Mouse (Mus musculus): ENCODE data around the gene Usp54. TPM values are rescaled to one million over a fixed set of nuclear protein-coding genes. Genes with fewer than 3 reads are reported as not detected.

Usp54 gene
- polyA plus RNA-seq, 1 experiment from 2014 or later: 8.6 TPM

- DNase-seq (ENCODE audit: low spot score) (no peak), ATAC-seq (no peak)
- 96% methylated on average over 7 of the region's 7 CpGs for WGBS
- Histone ChIP-seq H3K27ac (ENCODE audit: low read depth, low read length) (no peak overlapping the region), H3K4me2 (ENCODE audit: low read length) (no peak overlapping the region), H3K27me3 (replicated peaks; ENCODE audit: control insufficient read depth, insufficient read depth, low read length) (no peaks in the 10 kb centered on the region), H3K9ac (ENCODE audit: low read length) (no peak overlapping the region), H3K9me3 (replicated peaks; ENCODE audit: control insufficient read depth, low read length) (no peaks in the 10 kb centered on the region), H3K36me3 (ENCODE audit: control insufficient read depth, insufficient read depth, low read length) (no peaks in the 10 kb centered on the region), H3K4me1 (ENCODE audit: control insufficient read depth, insufficient read depth, low read length) (peaks cover 6% of the 10 kb centered on the region; the same call in 1 of the 2 replicates), H3K4me3 (ENCODE audit: low read depth, low read length) (no peak overlapping the region)
Observed at GRCm38 (mm10) chr14:20659687-20660086, 18.8 kb upstream of the Usp54 start.

- H3K27ac ChIP-seq (ENCODE audit: low read depth, low read length): no peak overlapping the region
- H3K4me1 ChIP-seq (ENCODE audit: control insufficient read depth, insufficient read depth, low read length): peaks cover 6% of the 10 kb centered on the region; the same call in 1 of the 2 replicates
- DNase-seq (ENCODE audit: low spot score) (no peak), ATAC-seq (no peak)
- no peak overlapping the region for H3K4me3 ChIP-seq (ENCODE audit: low read depth, low read length)
- 85% methylated on average over 6 of the region's 6 CpGs for WGBS
- H3K9me3 ChIP-seq (replicated peaks; ENCODE audit: control insufficient read depth, low read length): no peaks in the 10 kb centered on the region
- no peaks in the 10 kb centered on the region for H3K36me3 ChIP-seq (ENCODE audit: control insufficient read depth, insufficient read depth, low read length)
- no peak overlapping the region; the same call in 1 of the 2 replicates for H3K9ac ChIP-seq (ENCODE audit: low read length)
- no peaks in the 10 kb centered on the region for H3K27me3 ChIP-seq (replicated peaks; ENCODE audit: control insufficient read depth, insufficient read depth, low read length)
- H3K4me2 ChIP-seq (ENCODE audit: low read length): no peak overlapping the region
Observed at GRCm38 (mm10) chr14:20658902-20659301, 18.0 kb upstream of the Usp54 start.

DNA sequence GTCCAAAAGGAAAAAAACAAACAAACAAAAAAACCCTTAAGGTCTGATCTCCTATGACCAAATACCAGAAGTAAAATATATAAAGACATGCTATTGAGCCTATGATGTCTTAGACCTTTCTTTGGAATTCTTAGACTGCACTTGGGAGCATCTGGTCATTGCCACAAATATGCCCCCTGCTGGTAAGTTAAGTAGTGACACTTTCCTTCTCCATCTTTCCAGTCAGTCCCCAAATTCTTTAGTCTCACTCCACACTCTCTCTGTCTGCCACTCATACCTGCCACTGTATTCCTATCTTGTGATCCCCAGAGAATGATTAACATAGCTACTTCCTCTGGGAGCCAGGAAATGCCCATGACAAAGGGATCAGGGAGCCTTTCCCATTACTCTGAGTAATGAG is 17.5 kb upstream of the Usp54 start:
- H3K4me2 ChIP-seq (ENCODE audit: low read length): no peak overlapping the region
- no peaks in the 10 kb centered on the region for H3K36me3 ChIP-seq (ENCODE audit: control insufficient read depth, insufficient read depth, low read length)
- no peak for ATAC-seq
- no peak overlapping the region for H3K4me3 ChIP-seq (ENCODE audit: low read depth, low read length)
- DNase-seq (ENCODE audit: low spot score): peak; percentile 80
- no peaks in the 10 kb centered on the region for H3K27me3 ChIP-seq (replicated peaks; ENCODE audit: control insufficient read depth, insufficient read depth, low read length)
- H3K9me3 ChIP-seq (replicated peaks; ENCODE audit: control insufficient read depth, low read length): no peaks in the 10 kb centered on the region
- H3K9ac ChIP-seq (ENCODE audit: low read length): no peak overlapping the region; the same call in 1 of the 2 replicates
- H3K4me1 ChIP-seq (ENCODE audit: control insufficient read depth, insufficient read depth, low read length): peaks cover 6% of the 10 kb centered on the region; the same call in 1 of the 2 replicates
- H3K27ac ChIP-seq (ENCODE audit: low read depth, low read length): no peak overlapping the region

DNA sequence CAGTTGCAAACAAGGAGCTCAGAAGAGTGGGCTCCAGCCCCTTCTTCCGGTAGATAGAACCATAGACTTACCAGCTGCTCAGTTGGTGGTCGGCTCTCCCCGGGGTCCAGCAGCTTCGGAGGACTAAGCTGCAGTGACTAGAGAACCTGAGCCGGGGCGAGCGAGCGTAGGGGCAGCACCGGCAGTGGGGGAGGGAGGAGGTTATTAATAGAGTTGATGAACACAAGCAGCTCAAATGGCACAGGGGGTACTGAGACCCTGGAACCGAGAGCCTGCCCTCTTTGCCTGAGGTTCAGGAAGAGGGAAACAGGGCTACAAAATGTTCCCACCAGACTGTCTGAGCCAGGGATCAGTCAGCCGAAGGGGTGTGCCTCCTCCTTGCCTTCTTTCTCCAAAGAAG is 15.5 kb upstream of the Usp54 start, which contains the start of gene Myoz1:
Myoz1 (minus strand) TSS at position 180 of the 400 bp plus-strand sequence.
- Histone ChIP-seq H3K4me2 (ENCODE audit: low read length) (no peak within 1 kb of the TSS), H3K4me1 (ENCODE audit: control insufficient read depth, insufficient read depth, low read length) (no peaks in the 10 kb centered on the region), H3K4me3 (ENCODE audit: low read depth, low read length) (no peak within 1 kb of the TSS), H3K36me3 (ENCODE audit: control insufficient read depth, insufficient read depth, low read length) (no peaks in the 10 kb centered on the region), H3K27me3 (replicated peaks; ENCODE audit: control insufficient read depth, insufficient read depth, low read length) (no peaks in the 10 kb centered on the region), H3K27ac (ENCODE audit: low read depth, low read length) (no peak within 1 kb of the TSS), H3K9me3 (replicated peaks; ENCODE audit: control insufficient read depth, low read length) (no peaks in the 10 kb centered on the region), H3K9ac (ENCODE audit: low read length) (no peak within 1 kb of the TSS)
- ATAC-seq (no peak), DNase-seq (ENCODE audit: low spot score) (no peak)
- 34% methylated on average over 11 of the region's 11 CpGs for WGBS

DNA sequence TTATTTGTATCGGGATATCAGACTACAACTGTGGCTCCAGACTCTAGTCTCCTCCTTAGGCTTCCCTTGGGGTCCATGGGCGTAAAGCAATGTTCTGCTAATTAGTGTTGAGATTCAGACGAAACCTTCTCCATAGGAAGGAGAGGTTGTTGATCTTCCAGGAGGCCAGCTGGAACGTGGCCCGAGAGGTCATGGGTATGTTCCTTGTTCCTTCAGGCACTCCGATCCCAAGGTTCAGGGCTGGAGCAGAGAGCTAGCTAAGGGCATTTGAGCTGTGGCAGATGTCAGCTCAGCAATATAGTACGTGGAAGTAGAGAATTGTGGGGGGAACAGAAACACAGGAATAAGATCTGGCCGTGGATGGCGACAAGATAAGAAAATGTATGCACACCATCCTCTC is 14.9 kb upstream of the Usp54 start:
- WGBS: 82% methylated on average over 9 of the region's 9 CpGs
- no peak for ATAC-seq
- no peak for DNase-seq (ENCODE audit: low spot score)

DNA sequence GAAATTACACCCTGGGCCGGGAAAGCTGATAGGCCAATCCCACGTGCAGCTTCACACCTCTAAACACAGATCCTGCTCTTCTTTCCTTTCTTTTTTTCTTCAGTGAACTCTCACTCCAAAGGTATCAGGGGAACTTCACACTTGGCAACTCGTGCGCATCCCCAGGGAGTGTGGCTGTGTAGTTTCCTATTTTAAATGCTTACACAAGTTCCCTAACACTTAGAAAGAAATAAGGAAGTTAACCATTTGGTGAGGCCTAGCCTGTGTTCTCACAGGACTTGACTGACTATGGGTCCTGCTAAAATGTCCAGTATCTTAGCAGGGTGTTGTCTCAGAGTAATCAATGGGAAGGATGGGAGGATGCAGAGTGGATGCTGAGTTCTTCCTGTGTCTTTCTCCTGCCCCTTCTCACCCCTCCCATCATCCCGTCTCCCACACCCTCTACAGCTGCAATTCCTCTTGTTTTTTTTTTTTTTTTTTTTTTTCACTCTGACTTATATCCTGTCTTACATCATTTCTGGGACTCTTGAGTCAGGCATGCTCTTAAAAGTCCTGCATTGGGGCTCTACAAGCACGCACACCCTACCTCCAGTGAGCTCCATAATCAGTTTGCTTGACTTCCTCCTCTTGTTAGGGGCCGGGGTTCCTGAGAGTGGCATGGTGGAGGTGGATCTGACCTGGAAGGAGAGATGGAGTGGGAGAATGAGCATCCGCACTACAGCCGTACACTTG is 14.0 kb upstream of the Usp54 start:
- H3K27ac ChIP-seq (ENCODE audit: low read depth, low read length): no peak overlapping the region
- H3K9ac ChIP-seq (ENCODE audit: low read length): no peak overlapping the region
- no peaks in the 10 kb centered on the region for H3K4me1 ChIP-seq (ENCODE audit: control insufficient read depth, insufficient read depth, low read length)
- H3K27me3 ChIP-seq (replicated peaks; ENCODE audit: control insufficient read depth, insufficient read depth, low read length): no peaks in the 10 kb centered on the region
- WGBS: 85% methylated on average over 9 of the region's 9 CpGs
- H3K4me3 ChIP-seq (ENCODE audit: low read depth, low read length): no peak overlapping the region
- H3K4me2 ChIP-seq (ENCODE audit: low read length): no peak overlapping the region
- ATAC-seq (no peak), DNase-seq (ENCODE audit: low spot score) (no peak)
- H3K36me3 ChIP-seq (ENCODE audit: control insufficient read depth, insufficient read depth, low read length): no peaks in the 10 kb centered on the region
- no peaks in the 10 kb centered on the region for H3K9me3 ChIP-seq (replicated peaks; ENCODE audit: control insufficient read depth, low read length)

More for the DNA sequence above, 14.9 kb upstream of the Usp54 start:
- Histone ChIP-seq H3K36me3 (ENCODE audit: control insufficient read depth, insufficient read depth, low read length) (no peaks in the 10 kb centered on the region), H3K4me2 (ENCODE audit: low read length) (no peak overlapping the region), H3K27me3 (replicated peaks; ENCODE audit: control insufficient read depth, insufficient read depth, low read length) (no peaks in the 10 kb centered on the region), H3K4me3 (ENCODE audit: low read depth, low read length) (no peak overlapping the region), H3K9me3 (replicated peaks; ENCODE audit: control insufficient read depth, low read length) (no peaks in the 10 kb centered on the region), H3K4me1 (ENCODE audit: control insufficient read depth, insufficient read depth, low read length) (no peaks in the 10 kb centered on the region), H3K9ac (ENCODE audit: low read length) (no peak overlapping the region), H3K27ac (ENCODE audit: low read depth, low read length) (no peak overlapping the region)

DNA sequence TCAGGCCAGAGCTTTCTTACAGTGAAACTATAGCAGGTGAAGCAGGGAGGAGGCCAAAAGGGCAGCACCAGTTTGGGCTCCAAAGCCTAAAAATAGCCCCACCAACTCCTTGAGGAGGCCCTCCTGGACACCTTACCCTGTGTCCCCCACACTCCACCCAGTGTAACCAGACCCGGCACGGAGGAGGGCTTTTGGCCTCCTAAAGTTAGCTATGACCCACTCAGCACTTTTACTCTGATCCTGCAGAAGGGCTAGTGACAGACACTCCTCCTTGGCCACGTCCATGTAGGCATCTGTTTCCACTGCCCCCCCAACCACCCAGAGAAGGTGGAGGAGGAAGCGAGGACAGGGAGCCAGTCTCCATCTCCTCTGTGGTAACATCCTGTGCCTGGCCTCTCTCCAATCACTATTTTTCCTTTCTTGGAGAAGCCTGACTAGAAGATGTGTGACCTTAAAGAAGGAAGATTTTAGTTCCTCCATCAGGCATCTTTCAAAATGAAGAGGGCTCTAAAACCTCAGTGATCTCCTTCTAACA is 10.9 kb upstream of the Usp54 start:
- H3K4me1 ChIP-seq (ENCODE audit: control insufficient read depth, insufficient read depth, low read length): no peaks in the 10 kb centered on the region
- H3K4me3 ChIP-seq (ENCODE audit: low read depth, low read length): no peak overlapping the region
- no peaks in the 10 kb centered on the region for H3K36me3 ChIP-seq (ENCODE audit: control insufficient read depth, insufficient read depth, low read length)
- no peaks in the 10 kb centered on the region for H3K27me3 ChIP-seq (replicated peaks; ENCODE audit: control insufficient read depth, insufficient read depth, low read length)
- H3K9me3 ChIP-seq (replicated peaks; ENCODE audit: control insufficient read depth, low read length): no peaks in the 10 kb centered on the region
- ATAC-seq (no peak), DNase-seq (ENCODE audit: low spot score) (no peak)
- no peak overlapping the region for H3K27ac ChIP-seq (ENCODE audit: low read depth, low read length)
- H3K4me2 ChIP-seq (ENCODE audit: low read length): no peak overlapping the region
- H3K9ac ChIP-seq (ENCODE audit: low read length): no peak overlapping the region
- 80% methylated on average over 4 of the region's 4 CpGs for WGBS

DNA sequence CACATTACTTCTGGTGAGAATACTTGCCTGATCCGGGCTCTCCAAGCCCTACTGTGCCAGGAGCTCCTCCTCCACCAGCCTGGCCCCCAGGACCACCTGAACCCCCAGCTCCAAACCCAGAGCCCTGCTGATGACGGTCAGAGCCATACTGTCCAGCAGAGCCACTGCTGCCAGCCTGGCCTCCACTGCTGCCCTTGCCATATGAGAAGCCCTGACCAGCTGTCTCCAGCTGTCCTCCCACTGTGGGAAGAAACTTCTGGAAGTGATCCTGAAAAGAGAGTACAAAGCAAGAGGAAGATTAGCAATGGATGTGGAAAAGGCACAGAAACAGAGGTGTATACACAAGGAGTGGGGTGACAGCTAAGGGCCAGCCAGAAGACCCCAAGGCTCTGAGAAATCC is 10.1 kb upstream of the Usp54 start:
- H3K27me3 ChIP-seq (replicated peaks; ENCODE audit: control insufficient read depth, insufficient read depth, low read length): no peaks in the 10 kb centered on the region
- 86% methylated on average over 2 of the region's 2 CpGs for WGBS

DNA sequence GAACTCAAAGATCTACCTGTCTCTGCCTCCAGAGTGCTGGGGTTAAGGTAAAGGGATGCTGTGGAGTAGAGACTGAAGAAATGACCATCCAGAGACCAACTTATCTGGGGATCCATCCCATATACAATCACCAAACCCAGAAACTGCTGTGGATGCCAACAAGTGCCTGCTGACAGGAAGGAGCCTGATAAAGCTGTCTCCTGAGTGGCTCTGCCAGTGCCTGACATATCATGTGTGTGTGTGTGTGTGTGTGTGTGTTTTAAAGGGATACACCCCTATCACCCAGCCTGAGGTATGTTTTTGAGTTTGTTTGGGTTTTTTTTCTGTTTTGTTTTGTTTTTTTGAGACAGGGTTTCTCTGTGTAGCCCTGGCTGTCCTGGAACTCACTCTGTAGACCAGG is 5.5 kb upstream of the Usp54 start:
- Histone ChIP-seq H3K4me3 (ENCODE audit: low read depth, low read length) (no peak overlapping the region), H3K4me2 (ENCODE audit: low read length) (no peak overlapping the region), H3K27ac (ENCODE audit: low read depth, low read length) (no peak overlapping the region), H3K9me3 (replicated peaks; ENCODE audit: control insufficient read depth, low read length) (no peaks in the 10 kb centered on the region), H3K36me3 (ENCODE audit: control insufficient read depth, insufficient read depth, low read length) (no peaks in the 10 kb centered on the region), H3K9ac (ENCODE audit: low read length) (no peak overlapping the region), H3K27me3 (replicated peaks; ENCODE audit: control insufficient read depth, insufficient read depth, low read length) (no peaks in the 10 kb centered on the region), H3K4me1 (ENCODE audit: control insufficient read depth, insufficient read depth, low read length) (no peaks in the 10 kb centered on the region)
- no peak for ATAC-seq
- DNase-seq (ENCODE audit: low spot score): no peak

More for the DNA sequence above, 10.1 kb upstream of the Usp54 start:
- Histone ChIP-seq H3K9me3 (replicated peaks; ENCODE audit: control insufficient read depth, low read length) (no peaks in the 10 kb centered on the region), H3K9ac (ENCODE audit: low read length) (no peak overlapping the region), H3K4me1 (ENCODE audit: control insufficient read depth, insufficient read depth, low read length) (no peaks in the 10 kb centered on the region), H3K4me2 (ENCODE audit: low read length) (no peak overlapping the region), H3K27ac (ENCODE audit: low read depth, low read length) (no peak overlapping the region), H3K4me3 (ENCODE audit: low read depth, low read length) (no peak overlapping the region), H3K36me3 (ENCODE audit: control insufficient read depth, insufficient read depth, low read length) (no peaks in the 10 kb centered on the region)
- no peak for DNase-seq (ENCODE audit: low spot score)
- ATAC-seq: no peak

All from forebrain, embryonic 14.5 days (tissue).